Mouse (Mus musculus): Measurements from ENCODE around the gene Asb11. TPM values are rescaled to one million over a fixed set of nuclear protein-coding genes. Genes with fewer than 3 reads are reported as not detected.

Gene Asb11
- total and polyA plus RNA-seq, 3 experiments = 86.4 to 232 (median 120) TPM

DNA sequence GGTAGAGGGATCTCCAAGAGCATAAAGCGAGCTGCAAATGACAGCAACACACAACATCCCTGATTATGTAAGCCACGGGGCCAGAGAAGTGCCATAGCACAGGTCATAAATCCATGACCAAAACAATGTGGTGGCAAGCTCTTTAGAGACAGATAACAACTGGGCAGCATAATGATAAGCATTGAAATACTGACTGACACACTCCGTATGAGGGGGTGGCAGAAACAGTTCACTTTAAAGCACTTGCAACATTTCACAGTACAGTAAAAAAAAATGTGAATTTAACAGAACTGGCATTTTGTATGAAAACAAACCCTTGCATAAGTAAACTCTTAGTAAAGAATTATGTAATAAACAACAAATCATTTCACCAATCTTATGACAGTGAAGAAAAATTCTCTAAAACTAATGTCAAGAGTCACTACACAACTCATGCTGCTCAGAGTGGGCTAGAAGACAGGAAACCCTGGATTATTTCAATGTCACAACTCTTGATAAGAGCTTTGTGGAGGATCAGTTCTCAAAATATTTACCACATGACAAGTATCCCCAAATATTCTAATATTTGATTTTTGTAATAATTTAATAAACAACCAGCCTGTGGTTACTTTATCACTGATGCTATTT lies 28.4 kb upstream of the Asb11 start:
- 51% methylated on average over 3 of the region's 3 CpGs for WGBS
- Histone ChIP-seq H3K27ac (no peak overlapping the region), H3K27me3 (ENCODE audit: control insufficient read depth, insufficient read depth, low read length) (no peaks in the 10 kb centered on the region), H3K9ac (ENCODE audit: low read depth, low read length) (no peak overlapping the region), H3K79me2 (replicated peaks; ENCODE audit: control insufficient read depth, insufficient read depth, low read length) (no peaks in the 10 kb centered on the region), H3K4me1 (ENCODE audit: control insufficient read depth, insufficient read depth, low read length) (no peaks in the 10 kb centered on the region), H3K36me3 (ENCODE audit: control insufficient read depth, insufficient read depth, low read length) (no peaks in the 10 kb centered on the region), H3K4me3 (no peak overlapping the region)
- DNase-seq = no peak
- no peak for TF ChIP-seq CTCF (IDR thresholded peaks at IDR 0.05)
- TF ChIP-seq POLR2A (IDR thresholded peaks at IDR 0.05; ENCODE audit: insufficient read depth, low read depth, low read length) = no peak
- TF ChIP-seq EP300 (IDR thresholded peaks at IDR 0.05; ENCODE audit: insufficient read depth, low read depth, low read length) = no peak
- intact Hi-C loops (cut with DNase I) = no loop called here

DNA sequence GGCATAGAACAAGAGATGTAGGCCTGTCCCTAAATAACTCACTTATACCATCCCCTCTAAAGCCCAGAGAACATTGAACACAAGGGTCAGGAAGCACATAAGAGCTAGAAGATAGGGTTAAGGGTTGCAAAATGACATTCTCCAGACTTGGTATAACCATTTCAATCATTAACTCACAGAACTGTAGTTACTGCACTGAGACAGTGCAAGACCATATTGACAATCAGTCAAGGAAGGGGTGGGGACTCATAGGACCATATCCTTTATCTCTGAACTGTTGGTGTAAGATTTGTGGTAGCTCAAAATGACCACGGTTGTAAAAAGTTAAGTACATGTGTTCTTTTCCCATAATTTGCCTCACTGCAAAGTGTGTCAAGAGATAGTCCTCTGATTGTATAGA lies 26.2 kb upstream of the Asb11 start:
- Histone ChIP-seq H3K27ac (no peak overlapping the region), H3K4me1 (ENCODE audit: control insufficient read depth, insufficient read depth, low read length) (no peaks in the 10 kb centered on the region), H3K27me3 (ENCODE audit: control insufficient read depth, insufficient read depth, low read length) (no peaks in the 10 kb centered on the region), H3K9ac (ENCODE audit: low read depth, low read length) (no peak overlapping the region), H3K79me2 (replicated peaks; ENCODE audit: control insufficient read depth, insufficient read depth, low read length) (no peaks in the 10 kb centered on the region), H3K4me3 (no peak overlapping the region), H3K36me3 (ENCODE audit: control insufficient read depth, insufficient read depth, low read length) (no peaks in the 10 kb centered on the region)
- TF ChIP-seq EP300 (IDR thresholded peaks at IDR 0.05; ENCODE audit: insufficient read depth, low read depth, low read length) (no peak), POLR2A (IDR thresholded peaks at IDR 0.05; ENCODE audit: insufficient read depth, low read depth, low read length) (no peak)
- intact Hi-C loops (cut with DNase I) = no loop called here
- DNase-seq = no peak
- 63% methylated on average over 1 of the region's 1 CpGs for WGBS

DNA sequence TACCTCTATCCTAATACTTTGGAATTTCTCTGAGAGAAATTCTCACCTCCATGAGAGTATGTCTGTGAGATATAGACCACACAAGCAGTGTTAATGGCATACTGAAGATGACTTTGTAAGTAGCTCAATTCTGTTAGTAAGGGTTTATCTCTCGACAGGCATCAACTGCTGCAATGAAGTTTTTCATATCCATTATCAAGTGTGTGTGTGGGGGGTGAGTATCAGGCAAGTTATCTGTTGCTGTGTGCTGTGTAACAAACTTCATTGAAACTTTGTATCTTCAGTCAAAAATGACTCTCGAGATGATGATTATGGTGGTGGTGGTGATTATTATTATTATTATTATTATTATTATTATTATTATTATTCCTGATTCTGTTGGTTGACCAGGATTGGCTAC lies 20.0 kb upstream of the Asb11 start:
- H3K9ac ChIP-seq (ENCODE audit: low read depth, low read length) = no peak overlapping the region
- 67% methylated on average over 2 of the region's 2 CpGs for WGBS
- H3K79me2 ChIP-seq (replicated peaks; ENCODE audit: control insufficient read depth, insufficient read depth, low read length) = no peaks in the 10 kb centered on the region
- H3K4me1 ChIP-seq (ENCODE audit: control insufficient read depth, insufficient read depth, low read length) = no peaks in the 10 kb centered on the region
- no peaks in the 10 kb centered on the region for H3K36me3 ChIP-seq (ENCODE audit: control insufficient read depth, insufficient read depth, low read length)
- no peak for DNase-seq
- no peak overlapping the region for H3K4me3 ChIP-seq
- TF ChIP-seq POLR2A (IDR thresholded peaks at IDR 0.05; ENCODE audit: insufficient read depth, low read depth, low read length) = no peak
- TF ChIP-seq EP300 (IDR thresholded peaks at IDR 0.05; ENCODE audit: insufficient read depth, low read depth, low read length) = no peak
- TF ChIP-seq CTCF (IDR thresholded peaks at IDR 0.05) = no peak
- intact Hi-C loops (cut with DNase I) = loop anchor here (5.0 kb wide), 1 partner anchor 340 kb away; the partner anchor contains the start of gene Siah1b
- no peak overlapping the region for H3K27ac ChIP-seq
- no peaks in the 10 kb centered on the region for H3K27me3 ChIP-seq (ENCODE audit: control insufficient read depth, insufficient read depth, low read length)

DNA sequence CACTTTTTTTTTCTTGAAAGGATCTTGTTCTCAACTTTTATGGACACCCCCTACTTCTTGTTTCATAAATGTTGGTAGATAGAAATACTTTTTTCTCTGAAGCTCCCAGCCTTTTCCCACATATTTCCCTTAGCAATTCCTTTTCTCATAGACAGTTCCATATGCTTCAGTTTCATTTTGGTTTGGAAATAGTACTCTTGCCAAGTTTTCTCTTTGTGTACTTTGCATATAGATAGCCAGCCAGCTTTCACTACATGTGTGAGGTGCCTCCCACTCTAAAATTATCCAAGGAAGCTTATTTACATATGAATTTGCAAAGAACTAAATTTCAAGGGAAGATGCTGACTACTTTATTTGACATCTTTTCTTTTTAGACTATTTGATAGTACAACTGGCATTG lies 18.8 kb upstream of the Asb11 start:
- no peak overlapping the region for H3K4me3 ChIP-seq
- no peaks in the 10 kb centered on the region for H3K27me3 ChIP-seq (ENCODE audit: control insufficient read depth, insufficient read depth, low read length)
- DNase-seq = no peak
- no peaks in the 10 kb centered on the region for H3K79me2 ChIP-seq (replicated peaks; ENCODE audit: control insufficient read depth, insufficient read depth, low read length)
- intact Hi-C loops (cut with DNase I) = loop anchor here (5.0 kb wide), 1 partner anchor 341 kb away; the partner anchor contains the start of gene Siah1b
- H3K4me1 ChIP-seq (ENCODE audit: control insufficient read depth, insufficient read depth, low read length) = no peaks in the 10 kb centered on the region
- no peaks in the 10 kb centered on the region for H3K36me3 ChIP-seq (ENCODE audit: control insufficient read depth, insufficient read depth, low read length)
- no peak overlapping the region for H3K27ac ChIP-seq
- H3K9ac ChIP-seq (ENCODE audit: low read depth, low read length) = no peak overlapping the region
- TF ChIP-seq CTCF (IDR thresholded peaks at IDR 0.05) (no peak), POLR2A (IDR thresholded peaks at IDR 0.05; ENCODE audit: insufficient read depth, low read depth, low read length) (no peak), EP300 (IDR thresholded peaks at IDR 0.05; ENCODE audit: insufficient read depth, low read depth, low read length) (no peak)

DNA sequence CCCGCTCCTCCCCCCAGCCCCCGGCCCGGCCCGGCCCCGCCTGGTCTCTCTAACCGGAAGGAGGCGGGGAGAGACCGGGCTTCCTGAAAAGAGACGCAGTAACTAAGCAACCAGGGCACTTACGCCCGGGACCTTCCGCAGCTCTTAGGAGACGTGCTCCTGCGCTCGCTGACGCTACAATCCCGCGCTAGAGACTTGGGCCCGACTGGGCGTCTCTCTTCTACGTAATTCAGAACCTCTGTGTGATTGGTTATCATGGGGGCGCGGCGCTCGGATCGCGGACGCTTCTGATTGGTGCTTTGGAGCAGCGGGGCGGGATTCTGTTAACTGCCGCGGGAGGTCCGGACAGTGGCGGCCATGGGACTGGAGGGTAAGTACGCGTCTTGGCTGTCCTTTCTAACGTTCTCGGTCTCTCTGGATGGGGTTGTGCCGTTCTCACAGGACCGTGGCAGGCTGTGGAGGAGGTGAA lies 17.3 kb upstream of the Asb11 start, which contains the start of gene Piga:
Piga (plus strand) TSS at position 317 of the 469 bp plus-strand sequence.
- TF ChIP-seq POLR2A (IDR thresholded peaks at IDR 0.05; ENCODE audit: insufficient read depth, low read depth, low read length) = peak; percentile 84
- TF ChIP-seq EP300 (IDR thresholded peaks at IDR 0.05; ENCODE audit: insufficient read depth, low read depth, low read length) = no peak
- Histone ChIP-seq H3K79me2 (replicated peaks; ENCODE audit: control insufficient read depth, insufficient read depth, low read length) (no peaks in the 10 kb centered on the region), H3K27ac (peak within 1 kb of the TSS; percentile 80), H3K4me3 (peak within 1 kb of the TSS; percentile 71), H3K9ac (ENCODE audit: low read depth, low read length) (peak within 1 kb of the TSS; percentile 80), H3K4me1 (ENCODE audit: control insufficient read depth, insufficient read depth, low read length) (no peaks in the 10 kb centered on the region), H3K36me3 (ENCODE audit: control insufficient read depth, insufficient read depth, low read length) (no peaks in the 10 kb centered on the region), H3K27me3 (ENCODE audit: control insufficient read depth, insufficient read depth, low read length) (no peaks in the 10 kb centered on the region)
- DNase-seq = peak; percentile 87 to 94
- intact Hi-C loops (cut with DNase I) = loop anchor here (5.0 kb wide), 1 partner anchor 342 kb away; the partner anchor contains the start of gene Siah1b
- WGBS = 22% methylated on average over 40 of the region's 40 CpGs

DNA sequence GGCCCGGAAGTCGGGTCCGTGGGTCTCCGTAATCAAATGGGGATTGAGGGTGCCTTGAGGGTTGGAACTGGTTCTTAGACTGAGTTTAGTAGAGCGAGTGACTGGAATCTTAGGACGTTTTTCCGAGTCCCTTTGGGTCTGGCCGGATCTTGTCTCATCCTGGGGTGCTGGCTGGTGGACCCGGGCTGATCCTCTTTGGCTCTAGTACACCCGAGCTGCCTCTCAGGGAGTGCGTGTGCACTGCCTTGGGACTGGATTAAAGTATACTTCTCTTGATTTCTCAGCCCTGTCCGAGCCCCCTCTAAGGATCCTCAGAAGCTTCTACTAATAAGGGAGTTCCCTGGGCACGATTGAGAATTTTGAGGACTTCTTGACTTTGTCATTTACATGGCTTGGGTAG lies 16.8 kb upstream of the Asb11 start:
- WGBS = 23% methylated on average over 13 of the region's 13 CpGs
- Histone ChIP-seq H3K27ac (peak overlapping the region; percentile 80), H3K9ac (ENCODE audit: low read depth, low read length) (peak overlapping the region; percentile 80), H3K4me1 (ENCODE audit: control insufficient read depth, insufficient read depth, low read length) (no peaks in the 10 kb centered on the region), H3K27me3 (ENCODE audit: control insufficient read depth, insufficient read depth, low read length) (no peaks in the 10 kb centered on the region), H3K79me2 (replicated peaks; ENCODE audit: control insufficient read depth, insufficient read depth, low read length) (no peaks in the 10 kb centered on the region), H3K36me3 (ENCODE audit: control insufficient read depth, insufficient read depth, low read length) (no peaks in the 10 kb centered on the region), H3K4me3 (peak overlapping the region; percentile 71)
- DNase-seq = no peak
- no peak for TF ChIP-seq CTCF (IDR thresholded peaks at IDR 0.05)
- no peak for TF ChIP-seq POLR2A (IDR thresholded peaks at IDR 0.05; ENCODE audit: insufficient read depth, low read depth, low read length)
- no peak for TF ChIP-seq EP300 (IDR thresholded peaks at IDR 0.05; ENCODE audit: insufficient read depth, low read depth, low read length)
- intact Hi-C loops (cut with DNase I) = loop anchor here (5.0 to 10.0 kb wide), 2 partner anchors 343 to 465 kb away; partner anchors contain the start of genes Siah1b and Zrsr2

All from heart, adult 2 months (tissue).